Mouse (Mus musculus): ENCODE results near the gene Cgnl1. TPM values are rescaled to one million over a fixed set of nuclear protein-coding genes. Genes with fewer than 3 reads are reported as not detected.
A peak's percentile ranks its signal among the peaks of the same experiment; 100 is the strongest.

Gene Cgnl1
- polyA plus RNA-seq, 1 experiment from 2014 or later: 4.6 TPM

- 91% methylated on average over 6 of the region's 6 CpGs for WGBS
- Histone ChIP-seq H3K27ac (ENCODE audit: low read depth, low read length) (no peak overlapping the region), H3K9ac (ENCODE audit: low read length) (no peak overlapping the region), H3K9me3 (ENCODE audit: control insufficient read depth, low read length) (no peaks in the 10 kb centered on the region), H3K27me3 (ENCODE audit: control insufficient read depth, insufficient read depth, low read length) (no peaks in the 10 kb centered on the region), H3K4me1 (ENCODE audit: control insufficient read depth, insufficient read depth, low read length) (no peaks in the 10 kb centered on the region; the same call in 1 of the 2 replicates), H3K4me3 (ENCODE audit: low read depth, low read length) (no peak overlapping the region), H3K36me3 (ENCODE audit: control insufficient read depth, insufficient read depth, low read length) (no peaks in the 10 kb centered on the region), H3K4me2 (no peak overlapping the region)
- DNase-seq (ENCODE audit: low spot score, missing footprints): no peak
- no peak for ATAC-seq (ENCODE audit: low FRiP score)
These were observed 162.4 kb downstream of the Cgnl1 start for GRCm38 (mm10) chr9:71609010-71609409.

GRCm38 (mm10) chr9:71606296-71607057, 164.9 kb downstream of the Cgnl1 start:
- H3K9ac ChIP-seq (ENCODE audit: low read length): no peak overlapping the region
- H3K9me3 ChIP-seq (ENCODE audit: control insufficient read depth, low read length): no peaks in the 10 kb centered on the region
- WGBS: 83% methylated on average over 13 of the region's 13 CpGs
- DNase-seq (ENCODE audit: low spot score, missing footprints) (no peak), ATAC-seq (ENCODE audit: low FRiP score) (no peak)
- H3K4me1 ChIP-seq (ENCODE audit: control insufficient read depth, insufficient read depth, low read length): no peaks in the 10 kb centered on the region; the same call in 1 of the 2 replicates
- H3K4me2 ChIP-seq: no peak overlapping the region
- H3K27me3 ChIP-seq (ENCODE audit: control insufficient read depth, insufficient read depth, low read length): no peaks in the 10 kb centered on the region
- H3K27ac ChIP-seq (ENCODE audit: low read depth, low read length): no peak overlapping the region
- H3K4me3 ChIP-seq (ENCODE audit: low read depth, low read length): no peak overlapping the region
- no peaks in the 10 kb centered on the region for H3K36me3 ChIP-seq (ENCODE audit: control insufficient read depth, insufficient read depth, low read length)

- H3K27me3 ChIP-seq (ENCODE audit: control insufficient read depth, insufficient read depth, low read length): no peaks in the 10 kb centered on the region
- H3K27ac ChIP-seq (ENCODE audit: low read depth, low read length): no peak overlapping the region
- ATAC-seq (ENCODE audit: low FRiP score): no peak
- peak; percentile 78 for DNase-seq (ENCODE audit: low spot score, missing footprints)
- H3K4me3 ChIP-seq (ENCODE audit: low read depth, low read length): no peak overlapping the region
- H3K4me2 ChIP-seq: no peak overlapping the region
- H3K9ac ChIP-seq (ENCODE audit: low read length): no peak overlapping the region
- no peaks in the 10 kb centered on the region; the same call in 1 of the 2 replicates for H3K4me1 ChIP-seq (ENCODE audit: control insufficient read depth, insufficient read depth, low read length)
- H3K9me3 ChIP-seq (ENCODE audit: control insufficient read depth, low read length): no peaks in the 10 kb centered on the region
- WGBS: 38% methylated on average over 6 of the region's 6 CpGs
- H3K36me3 ChIP-seq (ENCODE audit: control insufficient read depth, insufficient read depth, low read length): no peaks in the 10 kb centered on the region
These were observed 166.3 kb downstream of the Cgnl1 start for GRCm38 (mm10) chr9:71604914-71605635.

- WGBS: 83% methylated on average over 7 of the region's 7 CpGs
- ATAC-seq (ENCODE audit: low FRiP score) (no peak), DNase-seq (ENCODE audit: low spot score, missing footprints) (peak; percentile 12)
- Histone ChIP-seq H3K9ac (ENCODE audit: low read length) (no peak overlapping the region), H3K27ac (ENCODE audit: low read depth, low read length) (no peak overlapping the region), H3K4me2 (no peak overlapping the region), H3K9me3 (ENCODE audit: control insufficient read depth, low read length) (no peaks in the 10 kb centered on the region), H3K36me3 (ENCODE audit: control insufficient read depth, insufficient read depth, low read length) (no peaks in the 10 kb centered on the region), H3K4me1 (ENCODE audit: control insufficient read depth, insufficient read depth, low read length) (no peaks in the 10 kb centered on the region), H3K4me3 (ENCODE audit: low read depth, low read length) (no peak overlapping the region), H3K27me3 (ENCODE audit: control insufficient read depth, insufficient read depth, low read length) (no peaks in the 10 kb centered on the region)
These were observed 171.5 kb downstream of the Cgnl1 start for GRCm38 (mm10) chr9:71599861-71600260.

GRCm38 (mm10) chr9:71596888-71597287, 174.5 kb downstream of the Cgnl1 start:
- no peak overlapping the region for H3K27ac ChIP-seq (ENCODE audit: low read depth, low read length)
- DNase-seq (ENCODE audit: low spot score, missing footprints) (peak; percentile 41), ATAC-seq (ENCODE audit: low FRiP score) (no peak)
- H3K4me1 ChIP-seq (ENCODE audit: control insufficient read depth, insufficient read depth, low read length): no peaks in the 10 kb centered on the region
- H3K36me3 ChIP-seq (ENCODE audit: control insufficient read depth, insufficient read depth, low read length): no peaks in the 10 kb centered on the region
- no peaks in the 10 kb centered on the region for H3K27me3 ChIP-seq (ENCODE audit: control insufficient read depth, insufficient read depth, low read length)
- H3K4me2 ChIP-seq: no peak overlapping the region
- H3K4me3 ChIP-seq (ENCODE audit: low read depth, low read length): no peak overlapping the region
- 91% methylated on average over 6 of the region's 6 CpGs for WGBS
- H3K9me3 ChIP-seq (ENCODE audit: control insufficient read depth, low read length): no peaks in the 10 kb centered on the region
- H3K9ac ChIP-seq (ENCODE audit: low read length): no peak overlapping the region

GRCm38 (mm10) chr9:71592577-71593285, 178.7 kb downstream of the Cgnl1 start:
- no peaks in the 10 kb centered on the region for H3K36me3 ChIP-seq (ENCODE audit: control insufficient read depth, insufficient read depth, low read length)
- H3K9ac ChIP-seq (ENCODE audit: low read length): no peak overlapping the region
- 47% methylated on average over 6 of the region's 6 CpGs for WGBS
- ATAC-seq (ENCODE audit: low FRiP score) (0 out of 2 replicates have a peak, but pooled peaks have one; percentile 16), DNase-seq (ENCODE audit: low spot score, missing footprints) (no peak)
- H3K27me3 ChIP-seq (ENCODE audit: control insufficient read depth, insufficient read depth, low read length): no peaks in the 10 kb centered on the region
- no peak overlapping the region for H3K27ac ChIP-seq (ENCODE audit: low read depth, low read length)
- H3K4me2 ChIP-seq: peak overlapping the region; percentile 59
- no peaks in the 10 kb centered on the region for H3K4me1 ChIP-seq (ENCODE audit: control insufficient read depth, insufficient read depth, low read length)
- no peaks in the 10 kb centered on the region for H3K9me3 ChIP-seq (ENCODE audit: control insufficient read depth, low read length)
- H3K4me3 ChIP-seq (ENCODE audit: low read depth, low read length): peak overlapping the region; percentile 42; the same call in 1 of the 2 replicates

- no peaks in the 10 kb centered on the region for H3K27me3 ChIP-seq (ENCODE audit: control insufficient read depth, insufficient read depth, low read length)
- no peaks in the 10 kb centered on the region for H3K4me1 ChIP-seq (ENCODE audit: control insufficient read depth, insufficient read depth, low read length)
- no peaks in the 10 kb centered on the region for H3K9me3 ChIP-seq (ENCODE audit: control insufficient read depth, low read length)
- ATAC-seq (ENCODE audit: low FRiP score): peak; percentile 92
- peak within 1 kb of the TSS; percentile 55 for H3K9ac ChIP-seq (ENCODE audit: low read length)
- peak; percentile 97 for DNase-seq (ENCODE audit: low spot score, missing footprints)
- peak within 1 kb of the TSS; percentile 59 for H3K4me2 ChIP-seq
- H3K27ac ChIP-seq (ENCODE audit: low read depth, low read length): no peak within 1 kb of the TSS
- H3K36me3 ChIP-seq (ENCODE audit: control insufficient read depth, insufficient read depth, low read length): no peaks in the 10 kb centered on the region
- H3K4me3 ChIP-seq (ENCODE audit: low read depth, low read length): peak within 1 kb of the TSS; percentile 42
- WGBS: under 1% methylated on average over 29 of the region's 29 CpGs
These were observed 179.4 kb downstream of the Cgnl1 start, which contains the start of gene Myzap for GRCm38 (mm10) chr9:71591938-71592548. TSS of gene Myzap (minus strand) at chr9:71592360.

- H3K27me3 ChIP-seq (ENCODE audit: control insufficient read depth, insufficient read depth, low read length): no peaks in the 10 kb centered on the region
- ATAC-seq (ENCODE audit: low FRiP score) (no peak), DNase-seq (ENCODE audit: low spot score, missing footprints) (no peak)
- no peaks in the 10 kb centered on the region for H3K9me3 ChIP-seq (ENCODE audit: control insufficient read depth, low read length)
- H3K27ac ChIP-seq (ENCODE audit: low read depth, low read length): no peak overlapping the region
- 71% methylated on average over 5 of the region's 5 CpGs for WGBS
- H3K4me3 ChIP-seq (ENCODE audit: low read depth, low read length): no peak overlapping the region
- H3K36me3 ChIP-seq (ENCODE audit: control insufficient read depth, insufficient read depth, low read length): no peaks in the 10 kb centered on the region
- no peaks in the 10 kb centered on the region for H3K4me1 ChIP-seq (ENCODE audit: control insufficient read depth, insufficient read depth, low read length)
- H3K4me2 ChIP-seq: no peak overlapping the region
- no peak overlapping the region for H3K9ac ChIP-seq (ENCODE audit: low read length)
These were observed 180.3 kb downstream of the Cgnl1 start for GRCm38 (mm10) chr9:71591106-71591505.

All from midbrain, embryonic 11.5 days (tissue).